Mouse (Mus musculus) cerebellum, adult 11 months (tissue): Measurements from ENCODE around the gene Ddx20.

ENCODE experiments used
- DNase-seq: peaks from one replicate; pipeline ENCODE4 v3.0.0; 2022

Ddx20 gene

GRCm38 (mm10) chr3:105687324-105688060 lies at the start of gene Ddx20:
Gene Ddx20 (minus strand): TSS chr3:105687574.
- DNase-seq, result peak; percentile 92

- no peak for DNase-seq
These were observed 49.7 kb upstream of the Ddx20 start for GRCm38 (mm10) chr3:105737070-105737469.

GRCm38 (mm10) chr3:105736148-105736547 lies 48.8 kb upstream of the Ddx20 start:
- no peak for DNase-seq

- DNase-seq, result no peak
These were observed 47.9 kb upstream of the Ddx20 start for GRCm38 (mm10) chr3:105735285-105735684.

GRCm38 (mm10) chr3:105733538-105733937 lies 46.2 kb upstream of the Ddx20 start:
- DNase-seq, result no peak

GRCm38 (mm10) chr3:105732360-105732759 lies 45.0 kb upstream of the Ddx20 start:
- no peak for DNase-seq

- DNase-seq, result peak; percentile 63
These were observed 38.7 kb upstream of the Ddx20 start for GRCm38 (mm10) chr3:105726037-105726436.

- no peak for DNase-seq
These were observed 35.1 kb upstream of the Ddx20 start for GRCm38 (mm10) chr3:105722510-105722909.

- no peak for DNase-seq
These were observed 34.4 kb upstream of the Ddx20 start for GRCm38 (mm10) chr3:105721681-105722201.

- DNase-seq, result no peak
These were observed 33.1 kb upstream of the Ddx20 start for GRCm38 (mm10) chr3:105720514-105720913.

GRCm38 (mm10) chr3:105719979-105720378 lies 32.6 kb upstream of the Ddx20 start:
- no peak for DNase-seq

- no peak for DNase-seq
These were observed 31.4 kb upstream of the Ddx20 start for GRCm38 (mm10) chr3:105718746-105719145.

GRCm38 (mm10) chr3:105717856-105718555 lies 30.6 kb upstream of the Ddx20 start:
- peak; percentile 54 for DNase-seq

GRCm38 (mm10) chr3:105716353-105717000 lies 29.1 kb upstream of the Ddx20 start:
- DNase-seq, result no peak

- no peak for DNase-seq
These were observed 27.4 kb upstream of the Ddx20 start for GRCm38 (mm10) chr3:105714820-105715167.

GRCm38 (mm10) chr3:105714091-105714819 lies 26.9 kb upstream of the Ddx20 start:
- no peak for DNase-seq

GRCm38 (mm10) chr3:105712827-105713226 lies 25.5 kb upstream of the Ddx20 start:
- no peak for DNase-seq

GRCm38 (mm10) chr3:105711741-105712140 lies 24.4 kb upstream of the Ddx20 start:
- no peak for DNase-seq

- DNase-seq, result peak; percentile 45
These were observed 22.9 kb upstream of the Ddx20 start for GRCm38 (mm10) chr3:105710246-105710645.

- DNase-seq, result no peak
These were observed 20.2 kb upstream of the Ddx20 start for GRCm38 (mm10) chr3:105707590-105707989.

- no peak for DNase-seq
These were observed 19.1 kb upstream of the Ddx20 start for GRCm38 (mm10) chr3:105706366-105707020.

GRCm38 (mm10) chr3:105705561-105705960 lies 18.2 kb upstream of the Ddx20 start:
- DNase-seq, result no peak
